Mouse (Mus musculus) spleen, embryonic (tissue): ENCODE measurements around the gene Itih3.

ENCODE experiments used
- CTCF ChIA-PET: fragments of 350-600 bp; sonication (Branson Sonifier 250); formaldehyde crosslinking; loops from one replicate; lab custom pipeline; 2022; lab: Charles Lee

Gene Itih3

DNA sequence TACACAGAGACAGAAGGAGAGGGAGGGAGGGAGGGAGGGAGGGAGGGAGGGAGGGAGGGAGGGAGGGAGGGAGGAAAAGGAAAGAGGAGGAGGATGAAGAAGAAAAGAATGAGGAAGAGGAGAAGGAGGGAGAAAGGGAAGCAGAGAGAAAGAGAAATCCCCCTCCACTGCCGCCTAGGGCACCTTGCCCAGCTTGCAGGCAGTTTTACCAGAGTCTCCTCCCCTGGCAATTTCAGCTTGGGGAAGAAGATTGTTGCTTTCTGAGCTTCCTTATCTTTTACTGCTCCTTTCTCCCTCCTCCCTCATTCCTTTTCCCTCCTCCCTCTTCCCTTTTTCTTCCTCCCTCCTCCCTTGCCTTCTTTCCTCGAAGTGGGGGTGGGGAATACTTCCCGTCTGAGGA lies 20.5 kb downstream of the Itih3 start:
- CTCF ChIA-PET: no interaction called here

DNA sequence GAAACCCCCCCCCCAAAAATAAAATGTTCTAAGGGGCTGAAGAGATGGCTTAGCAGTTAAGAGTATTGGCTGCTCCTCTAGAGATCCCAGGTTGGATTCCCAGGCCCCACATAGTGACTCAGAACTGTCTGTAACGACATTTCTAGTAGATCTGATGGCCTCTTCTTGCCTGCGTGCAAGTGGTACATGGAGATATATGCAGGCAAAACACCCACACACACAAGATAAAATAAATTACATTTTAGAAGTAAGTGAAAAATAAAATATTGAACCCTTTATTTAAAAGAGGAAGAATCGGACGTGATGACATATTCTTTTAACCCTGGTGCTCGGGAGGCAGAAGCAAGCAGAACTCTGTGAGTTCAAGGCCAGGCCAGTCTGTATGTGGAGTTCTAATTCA lies 20.9 kb downstream of the Itih3 start:
- CTCF ChIA-PET: no interaction called here

DNA sequence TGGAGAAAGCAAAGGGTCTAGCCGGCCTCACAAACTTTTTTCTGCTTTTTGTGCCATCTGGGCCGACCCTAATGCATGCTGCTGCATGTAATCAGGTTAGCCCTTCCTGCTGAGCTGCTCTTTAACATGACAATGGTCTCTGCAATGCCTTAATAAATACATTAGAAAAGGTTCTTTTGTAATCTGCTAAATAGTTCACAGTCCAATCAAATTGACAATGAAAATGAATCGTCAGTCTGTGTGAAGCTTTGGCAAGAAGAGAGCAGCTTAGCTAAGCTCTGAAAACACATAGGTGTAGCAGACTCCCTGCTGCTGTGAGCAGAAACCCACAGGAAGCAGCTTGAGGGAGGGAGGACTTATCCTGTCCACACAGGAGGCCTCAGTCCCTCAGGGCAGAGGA lies 23.6 kb downstream of the Itih3 start:
- CTCF ChIA-PET: no interaction called here

DNA sequence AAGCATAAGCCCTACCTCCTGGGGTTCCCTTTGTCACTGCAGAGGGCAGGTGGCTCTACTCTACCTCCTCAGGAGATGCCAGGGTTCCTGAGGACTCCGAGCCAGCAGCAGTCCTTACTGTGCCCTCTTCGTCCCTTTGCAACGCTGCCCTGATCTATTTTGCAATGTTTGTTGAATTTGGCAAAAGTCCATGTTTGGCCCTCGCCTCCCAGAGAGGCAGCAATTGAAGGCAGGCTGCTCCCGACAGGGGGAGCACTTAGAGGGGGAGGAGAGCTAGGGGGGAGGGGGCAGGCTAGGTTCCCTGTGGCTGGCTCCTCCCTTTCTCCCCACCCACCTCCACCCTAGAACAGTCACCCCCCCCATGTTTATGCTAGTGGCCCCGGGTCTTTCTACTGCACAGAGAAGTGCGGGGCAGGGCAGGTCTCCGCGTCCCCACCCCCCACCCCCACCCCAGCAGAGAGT lies 35.3 kb downstream of the Itih3 start:
- CTCF ChIA-PET: no interaction called here

DNA sequence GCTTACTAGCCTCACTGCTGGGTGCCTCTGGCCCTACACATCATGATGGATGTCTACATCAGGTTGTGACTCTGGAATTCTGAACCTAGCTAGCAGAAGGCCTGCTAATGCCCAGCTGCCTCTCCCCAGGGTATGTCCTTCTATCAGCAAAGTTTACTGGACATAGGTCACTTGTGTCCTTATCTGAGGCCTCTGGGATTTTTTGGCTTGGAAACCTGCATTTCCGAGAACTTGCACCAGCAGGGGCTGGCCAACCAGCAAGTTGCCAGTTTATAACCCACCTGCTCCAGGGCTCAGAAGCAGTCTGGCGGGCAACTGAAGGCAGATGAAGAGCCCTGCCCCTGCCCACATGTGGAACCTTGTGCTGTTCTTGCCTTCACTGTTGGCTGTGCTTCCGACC lies 37.4 kb downstream of the Itih3 start, which contains the start of gene Itih4:
Gene Itih4, plus strand, starts transcription at position 273 of the 400 bp plus-strand sequence.
- CTCF ChIA-PET: no interaction called here

DNA sequence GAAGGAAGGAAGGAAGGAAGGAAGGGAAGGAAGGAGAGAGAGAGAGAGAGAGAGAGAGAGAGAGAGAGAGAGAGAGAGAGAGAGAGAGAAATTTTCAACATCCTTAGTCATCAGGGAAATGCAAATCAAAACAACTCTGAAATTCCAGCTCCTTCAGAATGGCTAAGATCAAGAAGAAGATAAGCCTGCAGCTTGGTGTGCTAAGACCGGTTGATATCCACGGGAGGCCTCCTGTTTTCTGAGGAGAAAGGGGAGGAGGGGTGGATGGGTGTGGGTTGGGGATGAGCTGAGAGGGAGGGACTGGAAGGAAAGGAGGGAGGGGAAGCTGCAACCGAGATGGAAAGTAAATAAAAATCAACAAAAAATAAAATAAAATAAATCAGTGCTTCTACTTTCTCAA lies 38.3 kb downstream of the Itih3 start:
- CTCF ChIA-PET: interaction anchor here (0.5 kb wide), 1 partner anchor 579 kb away, joined by 5 read pairs; no protein-coding TSS in a partner anchor

DNA sequence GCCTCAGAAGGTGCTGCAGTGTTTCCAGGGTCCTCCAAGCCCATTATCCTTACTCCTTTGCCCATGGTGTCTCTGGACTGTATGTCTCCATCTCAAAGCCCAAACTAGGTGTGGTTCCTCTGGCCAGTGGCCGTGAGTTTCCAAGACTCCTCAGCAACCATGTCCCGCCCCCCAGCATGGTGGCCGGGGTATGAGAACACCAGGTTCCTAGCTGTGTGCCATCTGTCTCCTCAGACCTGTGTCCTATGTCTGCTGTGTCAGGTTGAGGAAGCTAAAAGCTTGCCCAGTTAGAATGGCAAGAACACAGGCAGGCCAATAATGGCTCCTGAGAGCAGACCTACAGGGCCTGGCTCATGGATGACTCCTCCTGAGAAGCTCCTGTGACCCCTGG lies 41.8 kb downstream of the Itih3 start:
- CTCF ChIA-PET: no interaction called here

DNA sequence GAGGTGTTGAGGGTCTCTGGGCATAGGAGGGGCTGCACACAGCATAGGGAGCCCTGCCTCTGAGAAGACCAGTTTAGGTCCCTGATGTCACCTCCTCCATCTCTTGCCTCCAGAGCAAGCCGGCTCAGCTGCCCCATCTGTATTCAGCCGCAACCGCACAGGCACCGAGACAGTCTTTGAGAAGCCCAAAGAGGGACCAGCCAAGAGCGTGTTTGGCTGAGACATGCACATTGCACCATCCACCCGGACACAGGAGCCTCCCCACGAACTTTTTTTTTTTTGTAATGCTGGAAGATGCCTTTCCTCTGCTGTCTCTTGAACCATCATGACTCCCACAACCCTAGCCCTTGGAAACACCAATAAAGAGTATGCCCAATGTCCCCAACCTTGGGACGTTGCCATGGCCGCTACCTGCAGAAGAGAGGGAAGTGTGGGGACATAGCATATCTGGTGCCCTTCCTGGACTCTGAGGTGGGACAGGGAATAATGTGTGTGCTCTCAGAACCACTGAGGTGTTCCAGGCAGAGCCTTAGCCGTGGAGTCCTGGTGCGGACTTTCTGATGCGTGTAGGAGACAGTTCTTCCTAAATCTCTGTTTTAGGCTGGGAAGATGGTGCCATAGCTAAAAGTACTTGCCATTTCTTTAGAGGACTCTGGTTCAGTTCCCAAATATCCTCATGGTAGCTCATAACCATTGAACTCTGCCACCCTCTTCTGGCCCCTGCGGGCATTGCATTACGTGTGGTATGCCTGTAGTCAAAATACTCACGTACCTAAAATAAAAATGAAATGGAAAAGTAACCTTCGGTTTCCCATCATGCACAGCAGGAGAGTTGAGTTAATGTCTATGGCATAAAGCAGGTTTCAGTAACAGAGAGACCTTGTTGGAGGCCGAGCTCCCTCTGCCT lies 42.5 kb downstream of the Itih3 start:
- CTCF ChIA-PET: no interaction called here

DNA sequence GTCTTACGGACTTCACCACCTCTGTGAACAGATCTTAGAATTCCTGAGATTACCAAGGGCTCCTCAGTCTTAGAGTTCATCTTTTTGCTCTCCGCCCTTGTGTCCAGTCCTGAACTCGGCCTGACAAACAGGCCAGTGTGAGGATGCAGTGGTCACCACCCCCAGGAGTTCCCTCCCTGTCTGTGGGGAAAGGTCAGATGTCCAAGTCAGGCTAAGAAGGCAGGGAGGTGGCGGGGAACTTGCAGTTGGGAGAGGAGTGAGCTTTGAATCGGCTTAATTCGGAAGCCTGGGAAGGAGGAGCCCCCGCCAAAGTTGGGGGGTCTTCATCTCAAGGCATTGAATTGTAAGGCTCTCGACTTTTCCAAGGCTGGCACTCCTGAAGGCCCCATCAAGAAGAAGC lies 43.3 kb downstream of the Itih3 start:
- CTCF ChIA-PET: no interaction called here

DNA sequence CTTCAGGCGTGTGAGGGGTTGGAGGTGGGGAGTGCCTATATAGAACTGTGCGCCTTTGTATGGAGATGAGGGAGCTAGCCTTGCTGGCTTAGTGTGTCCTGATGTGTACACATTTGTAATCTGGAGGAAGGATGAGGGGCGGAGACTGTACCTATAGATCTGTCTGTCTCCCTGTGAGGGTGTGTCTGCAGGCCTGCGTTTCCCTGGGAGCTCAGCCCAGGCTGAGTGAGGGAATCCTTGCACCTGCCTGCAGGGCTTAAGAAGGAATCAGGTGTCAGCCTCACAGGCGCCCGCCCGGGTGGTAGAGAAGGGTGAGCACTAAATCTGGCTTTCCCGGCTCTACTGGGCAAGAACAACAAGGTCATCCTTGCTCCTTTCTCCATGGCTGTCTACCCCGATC lies 43.8 kb downstream of the Itih3 start:
- CTCF ChIA-PET: no interaction called here

DNA sequence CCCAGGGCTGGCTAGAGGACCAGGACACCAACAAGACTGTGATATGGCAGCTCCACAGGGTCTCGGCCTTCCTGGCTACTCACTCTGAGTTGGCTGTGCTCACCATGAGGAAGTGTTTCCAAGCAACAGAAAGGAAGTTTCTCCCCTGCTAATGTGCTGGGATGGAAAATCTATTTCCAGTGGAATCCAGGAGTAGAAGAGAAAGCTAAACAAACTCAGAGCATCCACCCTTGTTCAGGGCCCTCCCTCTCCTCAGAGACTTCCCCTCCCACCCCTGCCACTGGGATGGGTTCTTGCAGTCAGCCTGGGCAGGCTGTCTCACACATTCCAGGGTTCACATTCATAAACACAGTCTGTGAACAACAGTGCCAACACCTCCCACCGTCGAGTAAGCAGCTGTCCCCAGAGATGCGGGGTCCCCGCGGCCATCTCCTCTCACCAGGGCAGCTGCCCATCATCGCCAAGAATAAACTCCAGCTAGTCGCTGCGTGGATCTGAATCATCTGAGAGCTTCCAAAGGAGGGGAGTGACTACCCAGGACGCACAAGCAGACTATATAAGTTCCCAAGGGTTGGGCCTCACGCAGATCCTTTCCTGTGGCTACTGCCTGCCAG lies 44.5 kb downstream of the Itih3 start, which contains the start of gene Mustn1:
Gene Mustn1, plus strand, starts transcription at position 243 of the 614 bp plus-strand sequence.
- CTCF ChIA-PET: no interaction called here

DNA sequence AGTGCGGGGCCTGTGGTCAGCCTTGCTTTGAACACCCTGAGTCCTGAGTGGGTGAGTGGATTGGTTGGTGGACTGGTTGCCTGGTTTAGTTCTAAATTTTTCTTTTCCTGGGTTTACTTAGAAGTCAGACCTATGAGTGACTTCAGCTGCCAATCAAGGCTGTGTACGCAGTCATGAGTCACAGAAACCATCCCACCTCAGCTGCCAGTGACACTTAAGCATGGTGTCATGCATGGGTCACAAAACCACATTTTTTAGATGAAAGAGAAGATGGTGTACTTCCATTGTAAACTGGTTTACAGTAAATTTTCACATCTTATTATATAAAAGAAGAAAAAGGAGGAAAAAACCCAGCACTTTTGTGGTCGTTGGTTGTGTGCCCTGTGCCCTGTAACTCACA lies 45.7 kb downstream of the Itih3 start:
- CTCF ChIA-PET: no interaction called here

DNA sequence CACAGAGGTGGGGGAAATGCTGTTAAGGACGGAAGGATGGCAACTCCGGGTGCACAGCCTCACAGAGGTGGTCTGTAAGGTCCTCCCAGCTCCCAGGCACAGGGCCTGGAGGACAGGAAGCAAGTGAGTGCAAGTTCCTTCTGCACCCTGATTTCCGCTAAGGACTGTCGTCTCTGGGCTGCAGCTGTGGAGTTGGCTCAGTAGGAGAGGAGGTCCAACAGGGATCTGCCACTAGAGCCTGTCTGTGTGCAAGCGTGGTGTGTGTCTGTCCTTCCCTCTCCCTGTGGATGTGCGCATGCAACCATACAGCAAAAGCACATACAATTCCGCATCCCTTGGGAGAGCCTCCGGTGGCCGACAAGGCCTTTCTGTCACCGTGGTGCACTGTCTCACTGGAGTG lies 47.1 kb downstream of the Itih3 start:
- CTCF ChIA-PET: no interaction called here

DNA sequence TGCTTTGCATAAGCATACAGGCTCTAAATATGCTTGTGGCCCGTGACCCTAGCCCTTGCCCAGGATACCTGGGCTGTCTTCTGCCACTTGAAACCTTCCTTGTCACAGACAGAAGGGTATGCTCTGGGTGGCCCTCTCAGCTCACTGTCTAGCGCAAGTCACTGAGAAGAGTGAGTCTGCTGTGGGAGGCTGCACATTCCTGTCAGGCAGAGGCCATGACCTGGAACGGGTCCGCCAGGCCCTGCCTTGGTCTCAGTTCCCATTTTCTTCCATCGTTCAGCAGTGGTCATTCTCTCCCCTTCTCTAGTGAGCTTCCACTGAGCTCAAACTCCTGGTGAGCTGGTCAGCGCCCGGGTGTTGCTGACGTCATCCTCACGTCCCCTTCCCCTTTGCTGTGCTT lies 47.6 kb downstream of the Itih3 start:
- CTCF ChIA-PET: no interaction called here

DNA sequence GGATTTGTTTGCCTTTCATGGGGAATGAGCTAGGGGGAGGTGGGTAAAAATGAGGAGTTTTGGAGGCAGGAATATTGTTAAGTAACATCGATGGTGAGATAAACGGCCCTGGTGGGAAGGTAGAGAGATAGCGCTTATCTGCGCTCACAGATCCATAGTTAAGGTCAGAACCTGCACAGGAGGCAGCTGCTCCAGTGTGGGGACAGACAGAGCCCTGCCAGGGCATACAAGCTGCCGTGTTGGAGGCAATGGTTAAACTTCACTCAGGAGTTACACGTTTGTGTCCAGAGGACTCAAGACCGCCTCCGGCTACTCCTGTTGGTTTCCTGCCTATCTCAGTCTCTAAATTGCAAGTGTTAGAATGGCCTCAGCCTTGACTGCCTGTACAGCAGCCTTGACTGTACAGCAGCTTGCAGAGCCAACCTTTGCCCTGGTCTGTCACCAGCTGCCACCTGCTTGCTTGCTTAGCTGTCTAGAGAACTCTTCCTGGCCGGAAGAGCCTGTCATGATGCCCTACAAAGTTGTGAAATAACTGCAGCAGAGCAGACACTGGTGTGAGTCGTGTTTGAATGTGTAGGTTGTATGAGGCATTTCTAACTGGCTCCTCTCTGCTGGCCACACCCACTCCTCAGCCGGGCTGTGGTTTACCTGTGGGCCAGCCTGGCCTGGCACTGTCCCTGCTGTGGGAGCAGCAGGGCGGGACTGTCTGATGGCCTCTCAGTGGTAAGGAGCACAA lies 48.3 kb downstream of the Itih3 start:
- CTCF ChIA-PET: no interaction called here

DNA sequence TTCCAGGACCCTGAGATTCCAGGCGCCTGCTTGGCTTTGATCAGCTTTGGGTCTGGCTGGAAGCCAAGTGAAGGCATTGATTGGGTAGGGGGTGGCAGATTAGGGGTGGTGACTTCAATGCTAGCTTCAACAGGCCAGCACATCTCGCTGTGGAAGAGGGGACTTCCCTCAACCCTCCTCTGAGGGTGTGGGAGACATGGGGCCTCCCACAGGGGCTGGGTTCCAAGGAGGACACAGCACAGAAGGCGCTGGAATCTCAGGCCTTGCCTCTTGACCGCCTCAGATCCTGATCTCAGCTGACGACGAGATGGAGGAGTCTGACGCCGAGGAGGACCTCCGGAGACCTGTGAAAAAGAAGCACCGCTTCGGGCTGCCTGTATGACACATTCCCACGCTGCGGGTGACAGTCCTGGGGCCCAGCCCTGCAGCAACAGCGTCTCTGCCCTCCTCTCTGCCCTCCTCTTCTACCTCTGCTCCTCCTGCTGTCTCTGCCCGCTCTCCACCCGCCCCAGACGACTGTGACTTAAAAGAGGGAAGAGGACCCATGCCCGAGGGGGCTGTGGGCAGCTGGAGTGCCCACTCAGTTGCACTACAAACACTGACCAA lies 49.4 kb downstream of the Itih3 start:
- CTCF ChIA-PET: no interaction called here

DNA sequence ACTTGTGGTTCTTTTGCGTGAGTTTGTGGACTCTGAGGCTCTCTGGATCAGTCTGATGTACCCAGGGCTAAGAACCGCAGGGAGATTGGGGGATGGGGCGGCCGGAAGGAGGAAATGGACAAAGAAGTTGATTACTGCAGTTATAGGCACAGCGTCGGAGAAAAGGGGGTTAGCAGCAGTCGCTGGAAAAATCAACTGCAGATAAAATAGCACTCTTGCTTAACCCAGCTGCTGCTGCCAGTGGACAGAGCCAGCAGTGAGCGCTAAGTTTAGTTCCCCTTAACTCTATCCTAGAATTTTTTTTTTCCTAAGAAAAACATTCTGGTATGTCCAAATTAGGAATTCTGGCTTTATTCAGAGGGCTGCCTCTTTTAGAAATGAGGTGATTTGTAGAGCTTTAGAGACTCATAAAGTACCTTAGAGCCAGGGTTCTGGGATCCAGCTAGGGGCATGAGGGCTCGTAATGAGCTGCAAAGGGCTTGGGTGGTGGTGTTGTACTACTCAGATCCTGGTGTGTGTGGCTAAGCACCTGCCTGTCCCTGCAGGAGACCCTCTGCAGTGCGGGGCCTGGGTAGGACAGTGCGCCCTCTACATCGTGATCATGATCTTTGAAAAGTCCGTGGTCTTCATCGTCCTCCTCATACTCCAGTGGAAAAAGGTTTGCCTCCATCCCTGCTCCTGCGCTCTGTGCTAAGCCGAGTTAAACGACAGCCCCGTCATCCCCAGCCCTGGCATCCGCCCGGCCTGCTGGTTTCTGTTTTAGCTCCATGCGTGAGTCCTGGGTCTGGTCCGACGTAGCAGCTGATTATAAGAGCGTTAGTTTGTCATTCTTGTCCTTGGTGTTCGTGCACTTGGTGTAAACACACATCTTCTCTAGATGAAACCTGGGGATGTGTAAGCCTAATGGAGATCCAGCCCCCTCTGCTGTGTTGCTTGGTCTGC lies 53.1 kb downstream of the Itih3 start:
- CTCF ChIA-PET: no interaction called here

DNA sequence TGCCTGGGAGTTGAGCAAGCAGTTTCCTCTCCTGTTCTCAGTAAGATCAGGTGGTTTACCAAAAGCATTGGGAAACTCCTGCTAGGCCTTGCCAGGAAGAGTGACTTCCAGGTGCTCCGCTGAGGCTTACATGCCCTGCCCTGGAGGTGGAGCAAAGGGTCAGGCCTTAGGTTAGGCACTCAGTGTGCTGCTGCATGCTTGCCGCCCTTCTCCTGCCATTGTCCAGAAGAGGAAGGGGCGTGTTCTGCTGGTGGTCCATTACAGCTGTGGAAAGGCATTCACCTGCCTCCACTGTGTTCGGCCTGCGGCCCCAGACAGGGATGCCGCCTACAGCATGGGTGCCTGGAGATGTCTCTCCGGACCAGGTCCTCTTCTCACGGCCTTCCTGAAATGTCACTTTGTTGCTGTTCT lies 54.2 kb downstream of the Itih3 start:
- CTCF ChIA-PET: no interaction called here

DNA sequence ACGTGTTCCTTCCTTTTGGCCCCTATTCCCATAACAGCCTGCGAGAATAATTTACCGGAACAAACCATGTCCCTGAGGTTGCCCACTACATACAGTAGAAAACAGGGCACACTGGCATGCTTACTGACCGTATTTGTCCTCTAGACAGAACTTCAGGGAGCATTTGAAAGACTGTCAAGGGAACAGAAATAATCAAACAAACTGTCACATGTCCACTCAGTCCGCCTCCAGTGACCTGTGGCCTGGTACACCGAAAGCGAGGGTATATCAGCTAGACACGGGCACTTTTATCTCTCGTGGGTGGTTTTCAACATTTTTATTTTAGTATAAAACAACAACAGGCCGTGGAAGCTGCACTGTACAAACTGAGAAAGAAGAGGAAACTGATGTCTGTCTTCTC lies 54.7 kb downstream of the Itih3 start:
- CTCF ChIA-PET: no interaction called here

DNA sequence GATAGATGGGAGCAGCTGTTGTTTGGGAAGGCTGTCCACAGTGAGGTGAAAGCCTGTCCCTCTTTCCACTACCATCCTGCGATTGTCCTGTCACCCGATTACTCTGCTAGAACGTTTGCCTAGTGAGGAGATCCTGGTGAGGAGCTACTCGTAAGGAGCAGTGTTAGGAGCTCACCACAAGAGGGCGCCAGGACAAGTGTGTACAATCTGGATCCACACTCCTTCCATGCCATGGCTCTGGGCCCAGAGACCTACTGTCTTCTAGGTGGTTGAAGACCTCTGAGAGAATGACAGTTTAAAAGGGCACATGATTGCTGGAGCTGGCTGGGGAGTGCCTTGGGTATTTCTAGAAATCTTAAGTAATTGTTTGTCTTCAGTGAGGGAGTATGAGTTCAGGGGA lies 56.5 kb downstream of the Itih3 start:
- CTCF ChIA-PET: no interaction called here

DNA sequence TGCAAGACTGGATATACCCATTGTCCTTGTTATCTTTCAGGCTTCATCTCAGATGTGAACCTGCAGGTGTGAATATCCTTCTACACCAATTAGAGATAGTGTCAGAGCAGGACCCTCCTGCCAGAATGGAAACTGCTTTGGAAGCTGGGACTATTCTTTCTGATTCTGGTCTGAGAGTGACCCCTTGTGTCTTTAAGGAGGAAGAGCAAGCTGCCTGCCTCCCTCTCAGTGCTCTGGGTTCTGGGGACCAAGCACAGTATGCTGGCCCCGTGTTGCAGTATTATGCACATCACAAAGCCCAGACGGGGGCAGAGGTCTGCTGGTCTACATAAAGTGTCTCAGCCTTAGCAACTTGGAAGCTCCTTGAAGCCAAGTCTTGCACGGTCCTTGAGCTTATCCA lies 58.2 kb downstream of the Itih3 start:
- CTCF ChIA-PET: interaction anchor here (0.5 to 0.6 kb wide), 3 partner anchors 11 to 552 kb away, joined by 3 to 9 read pairs (median 5); no protein-coding TSS in a partner anchor
